Mouse (Mus musculus) limb, embryonic 13.5 days (tissue): ENCODE measurements around the gene Sdhd. TPM values are rescaled to one million over a fixed set of nuclear protein-coding genes. Genes with fewer than 3 reads are reported as not detected.

Source experiments
- ATAC-seq: fragments of 200-750 bp; cut with Nextera tagmentation; 2 replicates; pipeline ENCODE4 v1.8.0; 2017; ENCODE audit warnings: low read depth, moderate number of reproducible peaks, moderate TSS enrichment; ENCODE audit not compliant: low FRiP score
- H3K27ac ChIP-seq: fragments of 300-500 bp; sonication (generic); 2 replicates; pipeline ENCODE4 v1.5.1; 2015; ENCODE audit warnings: inconsistent platforms, mild to moderate bottlenecking, moderate library complexity
- H3K27me3 ChIP-seq: fragments of 300-500 bp; sonication (generic); 2 replicates; pipeline ENCODE4 v1.6.1; 2015; ENCODE audit warnings: mild to moderate bottlenecking, inconsistent platforms
- H3K36me3 ChIP-seq: fragments of 300-500 bp; sonication (generic); 2 replicates; pipeline ENCODE4 v1.6.1; 2015; ENCODE audit warnings: inconsistent platforms, mild to moderate bottlenecking, moderate library complexity
- H3K4me1 ChIP-seq: fragments of 300-500 bp; sonication (generic); 2 replicates; pipeline ENCODE4 v1.6.1; 2015; ENCODE audit warnings: inconsistent platforms
- H3K4me2 ChIP-seq: fragments of 300-500 bp; sonication (generic); replicated peaks from 2 replicates; pipeline ENCODE4 v1.6.1; 2015; ENCODE audit warnings: inconsistent platforms, mild to moderate bottlenecking, moderate library complexity
- H3K4me3 ChIP-seq: fragments of 300-500 bp; sonication (generic); 2 replicates; pipeline ENCODE4 v1.5.1; 2015; ENCODE audit warnings: moderate library complexity, mild to moderate bottlenecking, inconsistent platforms
- H3K9ac ChIP-seq: fragments of 300-500 bp; sonication (generic); 2 replicates; pipeline ENCODE4 v1.6.1; 2015; ENCODE audit warnings: mild to moderate bottlenecking, inconsistent platforms
- H3K9me3 ChIP-seq: fragments of 300-500 bp; sonication (generic); 2 replicates; pipeline ENCODE4 v1.6.1; 2016; ENCODE audit warnings: inconsistent platforms
- whole genome bisulfite sequencing: fragments of 180-500 bp; shearing (Covaris S2); methylation state at CpG from one replicate; pipeline ENCODE4 v1.1.7; 2015; 5-methylcytosine and 5-hydroxymethylcytosine counted together
- polyA plus RNA-seq: library from polyadenylated mRNA; unstranded; fragments of >200 nt; fragmentation: Nextera tagmentation; extraction: Ambion mirVana; gene quantifications from 2 replicates; pipeline ENCODE4 v1.2.1, GENCODE M21; 2015

The Sdhd gene
- polyA plus RNA-seq, 1 experiment from 2014 or later = 259 TPM

- H3K9me3 ChIP-seq = no peaks in the 10 kb centered on the region
- H3K36me3 ChIP-seq = no peaks in the 10 kb centered on the region
- H3K4me3 ChIP-seq = no peak overlapping the region
- H3K27ac ChIP-seq = no peak overlapping the region
- no peak for ATAC-seq
- H3K4me2 ChIP-seq = no peak overlapping the region
- H3K27me3 ChIP-seq = no peaks in the 10 kb centered on the region
- 75% methylated on average over 10 of the region's 10 CpGs for WGBS
- no peak overlapping the region for H3K9ac ChIP-seq
- H3K4me1 ChIP-seq = no peaks in the 10 kb centered on the region
Measured at GRCm38 (mm10) chr9:50569599-50570525, 33.8 kb downstream of the Sdhd start.

GRCm38 (mm10) chr9:50567881-50568280, 35.7 kb downstream of the Sdhd start:
- 98% methylated on average over 2 of the region's 2 CpGs for WGBS
- Histone ChIP-seq H3K27ac (no peak overlapping the region), H3K4me1 (no peaks in the 10 kb centered on the region), H3K4me2 (no peak overlapping the region), H3K27me3 (no peaks in the 10 kb centered on the region), H3K4me3 (no peak overlapping the region), H3K9me3 (no peaks in the 10 kb centered on the region), H3K9ac (no peak overlapping the region), H3K36me3 (no peaks in the 10 kb centered on the region)
- ATAC-seq = no peak

- no peak overlapping the region for H3K4me2 ChIP-seq
- ATAC-seq = no peak
- 85% methylated on average over 4 of the region's 4 CpGs for WGBS
- H3K4me3 ChIP-seq = no peak overlapping the region
- no peaks in the 10 kb centered on the region for H3K27me3 ChIP-seq
- no peaks in the 10 kb centered on the region for H3K9me3 ChIP-seq
- no peaks in the 10 kb centered on the region for H3K36me3 ChIP-seq
- H3K9ac ChIP-seq = no peak overlapping the region
- no peak overlapping the region for H3K27ac ChIP-seq
- no peaks in the 10 kb centered on the region for H3K4me1 ChIP-seq
Measured at GRCm38 (mm10) chr9:50567372-50567771, 36.2 kb downstream of the Sdhd start.

GRCm38 (mm10) chr9:50565940-50566339, 37.7 kb downstream of the Sdhd start:
- Histone ChIP-seq H3K4me1 (no peaks in the 10 kb centered on the region), H3K9ac (no peak overlapping the region), H3K4me2 (no peak overlapping the region), H3K36me3 (no peaks in the 10 kb centered on the region), H3K27me3 (no peaks in the 10 kb centered on the region), H3K27ac (no peak overlapping the region), H3K4me3 (no peak overlapping the region), H3K9me3 (no peaks in the 10 kb centered on the region)
- 81% methylated on average over 4 of the region's 4 CpGs for WGBS
- ATAC-seq = no peak

- H3K9me3 ChIP-seq = no peaks in the 10 kb centered on the region
- no peak overlapping the region for H3K4me3 ChIP-seq
- no peaks in the 10 kb centered on the region for H3K36me3 ChIP-seq
- no peak overlapping the region for H3K4me2 ChIP-seq
- H3K4me1 ChIP-seq = no peaks in the 10 kb centered on the region
- no peaks in the 10 kb centered on the region for H3K27me3 ChIP-seq
- no peak for ATAC-seq
- WGBS = 81% methylated on average over 7 of the region's 7 CpGs
- no peak overlapping the region for H3K27ac ChIP-seq
- no peak overlapping the region for H3K9ac ChIP-seq
Measured at GRCm38 (mm10) chr9:50565173-50565572, 38.4 kb downstream of the Sdhd start.

- Histone ChIP-seq H3K9ac (no peak overlapping the region), H3K9me3 (no peaks in the 10 kb centered on the region), H3K36me3 (no peaks in the 10 kb centered on the region), H3K4me2 (no peak overlapping the region), H3K4me3 (no peak overlapping the region), H3K27me3 (no peaks in the 10 kb centered on the region), H3K4me1 (no peaks in the 10 kb centered on the region), H3K27ac (no peak overlapping the region)
- WGBS = 71% methylated on average over 2 of the region's 2 CpGs
- no peak for ATAC-seq
Measured at GRCm38 (mm10) chr9:50561918-50562360, 41.7 kb downstream of the Sdhd start.

GRCm38 (mm10) chr9:50561145-50561917, 42.3 kb downstream of the Sdhd start, which contains the start of gene Tex12:
Gene Tex12 (minus strand): TSS chr9:50561325.
- Histone ChIP-seq H3K4me3 (no peak within 1 kb of the TSS), H3K27ac (no peak within 1 kb of the TSS), H3K4me1 (no peaks in the 10 kb centered on the region), H3K4me2 (no peak within 1 kb of the TSS), H3K9ac (no peak within 1 kb of the TSS), H3K27me3 (no peaks in the 10 kb centered on the region), H3K36me3 (no peaks in the 10 kb centered on the region), H3K9me3 (no peaks in the 10 kb centered on the region)
- 85% methylated on average over 38 of the region's 38 CpGs for WGBS
- ATAC-seq = no peak

- Histone ChIP-seq H3K9ac (peak within 1 kb of the TSS; percentile 45; the same call in 1 of the 2 replicates), H3K4me1 (0 out of 2 replicates have a peak, but pooled peaks cover 5% of the 10 kb centered on the region), H3K27me3 (no peaks in the 10 kb centered on the region), H3K4me3 (no peak within 1 kb of the TSS), H3K4me2 (peak within 1 kb of the TSS; percentile 50), H3K9me3 (no peaks in the 10 kb centered on the region), H3K36me3 (no peaks in the 10 kb centered on the region), H3K27ac (no peak within 1 kb of the TSS)
- WGBS = 36% methylated on average over 2 of the region's 2 CpGs
- no peak for ATAC-seq
Measured at GRCm38 (mm10) chr9:50555094-50555446, 48.5 kb downstream of the Sdhd start, which contains the start of gene Bco2. Gene Bco2 (minus strand): TSS chr9:50555181.

- H3K4me1 ChIP-seq = 0 out of 2 replicates have a peak, but pooled peaks cover 5% of the 10 kb centered on the region
- ATAC-seq = no peak
- no peak within 1 kb of the TSS for H3K27ac ChIP-seq
- no peaks in the 10 kb centered on the region for H3K9me3 ChIP-seq
- peak within 1 kb of the TSS; percentile 45; the same call in 1 of the 2 replicates for H3K9ac ChIP-seq
- H3K4me3 ChIP-seq = no peak within 1 kb of the TSS
- no peaks in the 10 kb centered on the region for H3K36me3 ChIP-seq
- 33% methylated on average over 12 of the region's 12 CpGs for WGBS
- H3K4me2 ChIP-seq = peak within 1 kb of the TSS; percentile 50
- H3K27me3 ChIP-seq = no peaks in the 10 kb centered on the region
Measured at GRCm38 (mm10) chr9:50554241-50555093, 49.1 kb downstream of the Sdhd start, which contains the start of gene Il18. Gene Il18 (plus strand): TSS chr9:50554827.

- no peaks in the 10 kb centered on the region for H3K27me3 ChIP-seq
- no peak overlapping the region for H3K9ac ChIP-seq
- H3K27ac ChIP-seq = no peak overlapping the region
- 70% methylated on average over 2 of the region's 2 CpGs for WGBS
- ATAC-seq = no peak
- H3K9me3 ChIP-seq = no peaks in the 10 kb centered on the region
- 0 out of 2 replicates have a peak, but pooled peaks cover 5% of the 10 kb centered on the region for H3K4me1 ChIP-seq
- no peak overlapping the region for H3K4me2 ChIP-seq
- no peak overlapping the region for H3K4me3 ChIP-seq
- H3K36me3 ChIP-seq = no peaks in the 10 kb centered on the region
Measured at GRCm38 (mm10) chr9:50553547-50553946, 50.1 kb downstream of the Sdhd start.

GRCm38 (mm10) chr9:50552206-50552605, 51.4 kb downstream of the Sdhd start:
- ATAC-seq = no peak
- no peak overlapping the region for H3K4me3 ChIP-seq
- H3K36me3 ChIP-seq = no peaks in the 10 kb centered on the region
- no peaks in the 10 kb centered on the region for H3K27me3 ChIP-seq
- H3K9me3 ChIP-seq = no peaks in the 10 kb centered on the region
- H3K4me2 ChIP-seq = no peak overlapping the region
- H3K9ac ChIP-seq = no peak overlapping the region
- 75% methylated on average over 5 of the region's 5 CpGs for WGBS
- H3K4me1 ChIP-seq = 0 out of 2 replicates have a peak, but pooled peaks cover 5% of the 10 kb centered on the region
- no peak overlapping the region for H3K27ac ChIP-seq
